Mouse (Mus musculus) MEL (cell line): ENCODE measurements around the gene Stard5.

Experiments used
- CTCF ChIP-seq, 3 experiments: IDR thresholded peaks in 2 of 3; conservative IDR thresholded peaks in 1 of 3; 2 replicates each; pipeline ENCODE4 v1.5.1; 2011 to 2012; ENCODE audit warnings: low read length in 3 of 3, low read depth in 2 of 3, mild to moderate bottlenecking in 2 of 3, improper control_type of control experiment in 1 of 3, inconsistent platforms in 1 of 3, mixed read lengths in 1 of 3, moderate library complexity in 1 of 3; ENCODE audit not compliant: control insufficient read depth in 1 of 3, insufficient read depth in 1 of 3, poor library complexity in 1 of 3, severe bottlenecking in 1 of 3
- EP300 ChIP-seq, 2 experiments: IDR thresholded peaks; 2 replicates each; pipeline ENCODE4 v1.6.1; 2011; ENCODE audit warnings: improper control_type of control experiment in 2 of 2, low read length in 2 of 2, low read depth in 1 of 2, mild to moderate bottlenecking in 1 of 2
- JUND ChIP-seq: IDR thresholded peaks from 2 replicates; pipeline ENCODE4 v1.6.1; 2011; ENCODE audit warnings: low read depth, mild to moderate bottlenecking, improper control_type of control experiment, low read length
- POLR2A ChIP-seq, 2 experiments: IDR thresholded peaks; 2 replicates each; pipeline ENCODE4 v1.6.1; 2011 to 2012; ENCODE audit warnings: low read length in 2 of 2, mild to moderate bottlenecking in 2 of 2, control low read depth in 1 of 2, improper control_type of control experiment in 1 of 2, low read depth in 1 of 2, moderate library complexity in 1 of 2; ENCODE audit not compliant: control insufficient read depth in 1 of 2, insufficient read depth in 1 of 2, poor library complexity in 1 of 2
- POLR2AphosphoS2 ChIP-seq: IDR thresholded peaks from 2 replicates; pipeline ENCODE4 v1.6.1; 2011; ENCODE audit warnings: low read length, improper control_type of control experiment
- TBP ChIP-seq: IDR thresholded peaks from 2 replicates; pipeline ENCODE4 v1.8.0; 2011; ENCODE audit warnings: low read depth, low read length, improper control_type of control experiment
- ZMIZ1 ChIP-seq: IDR thresholded peaks from 2 replicates; pipeline ENCODE4 v1.6.1; 2012; ENCODE audit warnings: low read depth, mild to moderate bottlenecking, inconsistent platforms, low read length, improper control_type of control experiment, moderate library complexity
- ZNF384 ChIP-seq: IDR thresholded peaks from 2 replicates; pipeline ENCODE4 v1.6.1; 2012; ENCODE audit warnings: low read depth, mild to moderate bottlenecking, inconsistent platforms, low read length, improper control_type of control experiment

DNA sequence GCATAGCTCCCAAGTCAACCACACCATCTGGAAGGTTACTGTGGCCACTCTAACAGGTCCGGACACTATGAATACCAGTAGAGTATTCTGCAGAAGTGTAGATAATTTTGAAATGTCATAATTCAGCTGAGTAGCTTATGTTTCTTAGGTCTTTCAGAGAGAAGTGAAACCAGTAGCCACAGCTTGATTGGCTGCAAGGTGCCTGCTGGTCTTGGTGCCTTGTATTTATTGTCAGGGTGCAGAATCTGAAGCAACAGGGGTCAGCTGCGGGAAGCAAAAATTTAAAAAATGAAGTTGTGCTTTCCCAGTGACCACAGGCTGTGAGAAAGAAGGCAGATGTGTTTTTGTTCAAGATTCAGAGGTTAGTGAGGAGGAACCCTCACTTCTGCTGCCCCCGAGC lies 15.5 kb upstream of the Stard5 start:
- TF ChIP-seq CTCF (IDR thresholded peaks at IDR 0.05 in 2 of 3, conservative IDR thresholded peaks at IDR 0.05 in 1 of 3; ENCODE audit: control insufficient read depth in 1 of 3, insufficient read depth in 1 of 3, low read depth in 2 of 3, low read length in 3 of 3, poor library complexity in 1 of 3, severe bottlenecking in 1 of 3): no peak
- no peak for TF ChIP-seq POLR2AphosphoS2
- TF ChIP-seq TBP: no peak
- TF ChIP-seq ZMIZ1: no peak
- TF ChIP-seq POLR2A (IDR thresholded peaks at IDR 0.05; ENCODE audit: control insufficient read depth in 1 of 2, insufficient read depth in 1 of 2, low read depth in 1 of 2, low read length in 2 of 2, poor library complexity in 1 of 2): no peak
- no peak for TF ChIP-seq JUND
- no peak for TF ChIP-seq EP300 (IDR thresholded peaks at IDR 0.05; ENCODE audit: low read depth in 1 of 2, low read length in 2 of 2)
- TF ChIP-seq ZNF384: no peak
